Mouse (Mus musculus) lung, embryonic 16.5 days (tissue): ENCODE measurements around the gene Tsks. TPM values are rescaled to one million over a fixed set of nuclear protein-coding genes. Genes with fewer than 3 reads are reported as not detected.

Experiments used
- ATAC-seq: fragments of 200-750 bp; cut with Nextera tagmentation; 2 replicates; pipeline ENCODE4 v1.8.0; 2017; ENCODE audit warnings: low read depth, mild to moderate bottlenecking, moderate library complexity
- H3K27ac ChIP-seq: fragments of 300-500 bp; sonication (generic); 2 replicates; pipeline ENCODE4 v1.5.1; 2014; ENCODE audit warnings: mild to moderate bottlenecking, control low read depth, low read length
- H3K27me3 ChIP-seq: fragments of 300-500 bp; sonication (generic); 2 replicates; pipeline ENCODE4 v1.6.1; 2014; ENCODE audit warnings: low read depth, low read length, mixed read lengths; ENCODE audit not compliant: control insufficient read depth, insufficient read depth
- H3K36me3 ChIP-seq: fragments of 300-500 bp; sonication (generic); 2 replicates; pipeline ENCODE4 v1.6.1; 2014; ENCODE audit warnings: low read length; ENCODE audit not compliant: control insufficient read depth, insufficient read depth
- H3K4me1 ChIP-seq: fragments of 300-500 bp; sonication (generic); replicated peaks from 2 replicates; pipeline ENCODE4 v1.6.1; 2014; ENCODE audit warnings: low read length, mixed read lengths; ENCODE audit not compliant: control insufficient read depth, insufficient read depth
- H3K4me2 ChIP-seq: fragments of 300-500 bp; sonication (generic); 2 replicates; pipeline ENCODE4 v1.6.1; 2014; ENCODE audit warnings: low read depth, low read length, control low read depth
- H3K4me3 ChIP-seq: fragments of 300-500 bp; sonication (generic); 2 replicates; pipeline ENCODE4 v1.5.1; 2014; ENCODE audit warnings: mild to moderate bottlenecking, low read length, control low read depth
- H3K9ac ChIP-seq: fragments of 300-500 bp; sonication (generic); 2 replicates; pipeline ENCODE4 v1.6.1; 2014; ENCODE audit warnings: low read length, control low read depth
- H3K9me3 ChIP-seq: fragments of 300-500 bp; sonication (generic); 2 replicates; pipeline ENCODE4 v1.6.1; 2016; ENCODE audit warnings: low read length; ENCODE audit not compliant: control insufficient read depth
- WGBS: fragments of 180-500 bp; shearing (Covaris S2); extraction: QIAGEN DNeasy Blood & Tissue Kit; methylation state at CpG from one replicate; pipeline ENCODE4 v1.1.7; 2014; 5-methylcytosine and 5-hydroxymethylcytosine counted together
- polyA plus RNA-seq: library from polyadenylated mRNA; unstranded; fragments of >200 nt; fragmentation: Nextera tagmentation; extraction: Ambion mirVana; gene quantifications from 2 replicates; pipeline ENCODE4 v1.2.1, GENCODE M21; 2015

Gene Tsks
- polyA plus RNA-seq, 1 experiment from 2014 or later: 0.15 TPM

DNA sequence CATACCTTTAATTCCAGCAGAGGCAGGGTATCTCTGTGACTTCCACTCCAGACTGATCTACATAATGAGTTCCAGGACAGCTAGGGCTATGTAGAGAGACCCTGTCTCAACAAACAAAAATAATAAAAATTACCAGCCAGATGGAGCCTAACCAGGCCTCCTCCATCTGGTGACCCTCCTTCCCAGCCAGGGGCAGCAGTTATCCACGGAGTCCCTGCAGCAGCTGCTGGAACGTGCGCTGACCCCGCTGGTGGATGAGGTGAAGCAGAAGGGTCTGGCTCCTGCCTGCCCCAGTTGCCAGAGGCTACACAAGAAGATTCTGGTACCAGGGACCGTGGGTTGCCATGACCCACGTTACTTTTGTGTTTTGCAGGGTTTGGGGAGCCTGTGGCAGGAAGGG is 13.3 kb downstream of the Tsks start:
- ATAC-seq: no peak
- H3K4me2 ChIP-seq: no peak overlapping the region
- H3K27ac ChIP-seq: no peak overlapping the region
- H3K9me3 ChIP-seq: no peaks in the 10 kb centered on the region
- H3K4me1 ChIP-seq: peaks cover 11% of the 10 kb centered on the region
- no peak overlapping the region for H3K9ac ChIP-seq
- WGBS: 53% methylated on average over 6 of the region's 6 CpGs
- peaks cover 3% of the 10 kb centered on the region for H3K27me3 ChIP-seq
- no peaks in the 10 kb centered on the region; the same call in 1 of the 2 replicates for H3K36me3 ChIP-seq
- no peak overlapping the region for H3K4me3 ChIP-seq

DNA sequence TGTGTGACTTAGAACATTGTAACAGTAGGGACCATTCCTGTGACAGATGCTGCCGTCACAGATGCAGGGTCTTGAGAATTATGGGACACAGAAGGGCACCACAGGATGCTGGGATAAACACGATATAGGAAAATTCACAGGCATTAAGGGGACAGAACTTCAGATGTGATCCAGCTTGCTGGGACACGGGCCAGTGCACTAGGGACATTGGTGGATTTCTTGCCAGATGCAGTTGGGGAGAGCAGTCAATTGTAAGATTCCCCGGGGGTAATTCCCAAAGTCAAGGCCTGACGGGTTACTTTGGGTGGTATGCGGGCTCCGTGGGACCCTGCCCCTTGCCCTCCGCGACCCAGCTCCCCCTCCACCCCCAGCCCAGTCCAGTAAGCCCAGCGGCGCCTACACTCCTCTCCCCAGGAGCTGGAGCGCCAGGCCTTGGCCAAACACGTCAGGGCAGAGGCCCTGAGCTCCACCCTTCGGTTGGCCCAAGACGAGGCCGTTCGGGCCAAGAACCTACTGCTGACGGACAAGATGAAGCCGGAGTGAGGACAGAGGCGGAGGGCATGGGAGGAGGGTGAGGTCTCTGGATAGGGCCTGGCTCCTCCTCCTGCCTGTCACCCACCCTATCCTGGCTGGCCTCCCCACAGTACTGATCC is 14.3 kb downstream of the Tsks start:
- 61% methylated on average over 20 of the region's 20 CpGs for WGBS
- ATAC-seq: peak; percentile 23
- peak overlapping the region; percentile 49; the same call in 1 of the 2 replicates for H3K27ac ChIP-seq
- H3K4me2 ChIP-seq: no peak overlapping the region
- no peak overlapping the region for H3K4me3 ChIP-seq
- H3K9me3 ChIP-seq: no peaks in the 10 kb centered on the region
- no peaks in the 10 kb centered on the region; the same call in 1 of the 2 replicates for H3K36me3 ChIP-seq
- no peaks in the 10 kb centered on the region for H3K27me3 ChIP-seq
- peak overlapping the region; percentile 20; the same call in 1 of the 2 replicates for H3K9ac ChIP-seq
- peaks cover 5% of the 10 kb centered on the region; the same call in 1 of the 2 replicates for H3K4me1 ChIP-seq

DNA sequence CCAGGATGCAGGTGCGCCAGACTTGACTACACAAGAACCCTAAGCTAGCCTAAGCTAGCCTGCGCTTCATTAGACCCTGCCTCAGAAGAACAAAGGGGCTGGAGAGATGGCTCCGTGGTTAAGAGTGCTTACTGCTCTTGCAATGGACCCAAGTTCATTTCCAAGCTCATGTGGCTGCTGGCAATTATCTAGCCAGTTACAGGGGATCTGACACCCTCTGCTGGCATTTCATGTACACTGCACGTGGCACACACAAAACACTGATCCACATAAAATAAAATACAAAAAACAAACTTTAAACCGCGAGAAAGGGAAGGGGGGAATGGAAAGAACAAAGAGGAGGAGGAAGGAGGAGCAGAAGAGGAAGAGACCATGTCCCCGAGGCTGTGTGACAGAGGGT is 15.2 kb downstream of the Tsks start:
- Histone ChIP-seq H3K4me1 (no peaks in the 10 kb centered on the region), H3K27ac (no peak overlapping the region), H3K9me3 (no peaks in the 10 kb centered on the region), H3K36me3 (no peaks in the 10 kb centered on the region; the same call in 1 of the 2 replicates), H3K27me3 (no peaks in the 10 kb centered on the region), H3K4me3 (no peak overlapping the region), H3K9ac (no peak overlapping the region), H3K4me2 (no peak overlapping the region)
- WGBS: 45% methylated on average over 7 of the region's 7 CpGs
- peak; percentile 31; the same call in 1 of the 2 replicates for ATAC-seq

DNA sequence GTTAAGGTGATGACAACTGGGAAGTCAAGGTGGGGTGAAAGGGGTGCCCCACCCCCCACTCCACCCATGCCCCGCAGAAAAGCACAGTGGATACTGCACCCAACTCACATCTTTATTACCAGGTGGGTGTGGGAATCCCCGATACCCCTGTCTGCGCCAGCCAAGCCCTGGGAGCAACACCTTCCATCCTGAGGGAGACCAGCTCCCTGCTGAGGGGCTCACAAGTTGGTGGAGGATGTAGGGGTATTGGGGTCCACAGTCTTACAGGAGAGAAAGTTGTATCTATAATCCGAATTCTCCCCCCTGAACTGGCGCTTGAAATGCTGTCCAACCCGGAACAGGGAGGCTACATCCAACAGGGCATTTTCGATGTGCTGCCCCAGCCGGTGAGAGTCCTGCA is 16.3 kb downstream of the Tsks start:
- Histone ChIP-seq H3K27ac (no peak overlapping the region), H3K4me3 (no peak overlapping the region), H3K9ac (no peak overlapping the region), H3K36me3 (no peaks in the 10 kb centered on the region; the same call in 1 of the 2 replicates), H3K9me3 (no peaks in the 10 kb centered on the region), H3K4me1 (no peaks in the 10 kb centered on the region), H3K27me3 (no peaks in the 10 kb centered on the region), H3K4me2 (no peak overlapping the region)
- ATAC-seq: no peak
- 79% methylated on average over 8 of the region's 8 CpGs for WGBS

DNA sequence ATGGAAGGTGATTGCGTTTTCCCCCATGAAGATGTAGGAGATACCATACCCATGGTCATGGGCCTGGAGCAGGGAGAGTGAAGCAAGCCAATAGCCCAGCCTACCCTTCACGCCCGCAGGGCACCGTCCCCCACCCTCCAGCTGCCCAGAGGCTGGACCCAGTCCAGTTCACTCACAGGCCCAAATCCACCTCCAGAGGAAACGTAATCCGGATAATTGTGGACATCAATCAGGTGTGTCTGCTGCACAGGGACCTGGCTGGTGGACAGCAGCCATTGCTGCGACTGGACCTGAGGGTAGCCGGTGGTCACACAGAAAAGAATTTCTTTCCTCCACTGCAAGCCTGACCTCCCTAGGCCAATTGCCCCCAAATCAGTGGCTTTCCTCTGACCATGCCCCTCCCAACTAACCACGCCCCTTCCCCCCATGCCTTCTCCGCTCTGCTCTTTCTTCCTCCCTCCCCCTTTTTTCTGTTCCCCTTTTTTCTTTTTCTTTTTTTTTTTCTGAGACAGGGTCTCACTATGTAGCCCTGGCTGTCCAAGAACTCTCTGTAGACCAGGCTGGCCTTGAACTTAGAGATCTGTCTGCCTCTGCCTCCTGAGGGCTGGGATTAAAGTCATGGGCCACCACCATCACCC is 17.0 kb downstream of the Tsks start:
- 82% methylated on average over 10 of the region's 10 CpGs for WGBS

DNA sequence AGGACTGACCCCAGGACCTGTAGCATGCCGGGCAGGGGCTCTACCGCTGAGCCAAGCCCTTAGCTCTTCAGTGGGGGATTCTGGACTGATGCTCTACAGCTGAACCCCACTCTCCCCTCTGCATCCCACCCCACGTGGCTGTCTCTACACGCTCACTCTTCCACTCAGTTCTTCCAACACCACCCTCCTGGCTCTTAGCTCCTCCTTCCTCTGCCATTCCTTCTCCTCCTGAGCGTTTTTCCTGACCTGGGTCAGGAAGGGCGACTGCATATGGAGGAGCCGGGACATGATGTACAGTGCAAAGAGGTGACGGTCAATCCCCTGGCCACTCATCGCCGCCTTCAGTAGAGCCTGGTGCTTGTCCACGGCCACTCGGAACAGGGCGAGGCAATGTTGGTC is 17.5 kb downstream of the Tsks start:
- no peaks in the 10 kb centered on the region for H3K27me3 ChIP-seq
- H3K9me3 ChIP-seq: no peaks in the 10 kb centered on the region
- WGBS: 83% methylated on average over 13 of the region's 13 CpGs
- H3K4me3 ChIP-seq: no peak overlapping the region
- H3K27ac ChIP-seq: no peak overlapping the region
- no peak overlapping the region for H3K9ac ChIP-seq
- no peak for ATAC-seq
- no peaks in the 10 kb centered on the region for H3K4me1 ChIP-seq
- no peak overlapping the region for H3K4me2 ChIP-seq
- no peaks in the 10 kb centered on the region; the same call in 1 of the 2 replicates for H3K36me3 ChIP-seq

More for the DNA sequence above, 17.0 kb downstream of the Tsks start:
- Histone ChIP-seq H3K27me3 (no peaks in the 10 kb centered on the region), H3K4me1 (no peaks in the 10 kb centered on the region), H3K27ac (no peak overlapping the region), H3K4me3 (no peak overlapping the region), H3K36me3 (no peaks in the 10 kb centered on the region; the same call in 1 of the 2 replicates), H3K4me2 (no peak overlapping the region), H3K9ac (no peak overlapping the region), H3K9me3 (no peaks in the 10 kb centered on the region)
- no peak for ATAC-seq

DNA sequence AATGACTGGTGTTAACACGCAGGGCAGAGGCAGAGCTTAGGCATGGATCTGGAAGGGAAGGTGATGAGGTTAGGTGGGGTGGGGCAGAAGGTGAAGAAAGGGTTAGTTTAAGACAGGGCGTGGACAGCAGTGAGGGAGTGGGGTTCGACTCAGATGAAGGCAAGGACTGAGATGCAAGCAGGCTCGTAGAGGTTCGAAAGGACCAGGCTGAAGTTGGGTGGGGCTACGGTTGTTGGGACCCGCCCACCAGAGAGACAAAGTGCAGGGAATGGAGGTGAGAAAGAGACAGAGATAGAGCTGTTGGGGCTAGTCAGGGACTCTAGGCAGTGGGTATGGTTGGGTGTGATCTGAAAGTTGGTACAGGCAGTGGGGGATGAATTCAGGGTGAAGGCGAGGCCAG is 19.3 kb downstream of the Tsks start:
- H3K36me3 ChIP-seq: no peaks in the 10 kb centered on the region; the same call in 1 of the 2 replicates
- no peak for ATAC-seq
- H3K9ac ChIP-seq: no peak overlapping the region
- no peak overlapping the region for H3K4me3 ChIP-seq
- H3K9me3 ChIP-seq: no peaks in the 10 kb centered on the region
- no peaks in the 10 kb centered on the region for H3K27me3 ChIP-seq
- 62% methylated on average over 8 of the region's 8 CpGs for WGBS
- H3K4me2 ChIP-seq: no peak overlapping the region
- no peak overlapping the region for H3K27ac ChIP-seq
- H3K4me1 ChIP-seq: no peaks in the 10 kb centered on the region

DNA sequence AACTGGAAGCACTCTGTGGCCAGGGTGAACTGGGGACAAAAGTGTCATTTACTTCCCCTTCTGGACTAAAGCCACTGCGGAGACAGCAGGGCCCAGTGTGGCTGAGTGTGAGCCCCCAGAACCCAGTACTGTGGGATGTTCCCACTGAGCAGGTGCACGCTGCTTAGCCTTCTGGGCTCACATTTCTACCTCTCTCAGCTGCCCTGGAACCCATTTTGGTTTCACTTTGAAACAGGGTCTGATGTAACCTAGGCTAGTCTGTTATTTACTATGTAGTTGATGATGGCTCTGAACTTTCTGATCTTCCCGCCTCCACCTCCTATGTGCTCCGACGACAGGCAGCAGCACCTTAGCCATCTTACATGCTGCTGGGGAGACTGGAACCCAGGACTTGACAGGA is 19.8 kb downstream of the Tsks start:
- Histone ChIP-seq H3K9ac (no peak overlapping the region), H3K27me3 (no peaks in the 10 kb centered on the region), H3K4me3 (no peak overlapping the region), H3K9me3 (no peaks in the 10 kb centered on the region), H3K4me1 (no peaks in the 10 kb centered on the region), H3K27ac (no peak overlapping the region), H3K4me2 (no peak overlapping the region), H3K36me3 (no peaks in the 10 kb centered on the region; the same call in 1 of the 2 replicates)
- 88% methylated on average over 5 of the region's 5 CpGs for WGBS
- no peak for ATAC-seq

DNA sequence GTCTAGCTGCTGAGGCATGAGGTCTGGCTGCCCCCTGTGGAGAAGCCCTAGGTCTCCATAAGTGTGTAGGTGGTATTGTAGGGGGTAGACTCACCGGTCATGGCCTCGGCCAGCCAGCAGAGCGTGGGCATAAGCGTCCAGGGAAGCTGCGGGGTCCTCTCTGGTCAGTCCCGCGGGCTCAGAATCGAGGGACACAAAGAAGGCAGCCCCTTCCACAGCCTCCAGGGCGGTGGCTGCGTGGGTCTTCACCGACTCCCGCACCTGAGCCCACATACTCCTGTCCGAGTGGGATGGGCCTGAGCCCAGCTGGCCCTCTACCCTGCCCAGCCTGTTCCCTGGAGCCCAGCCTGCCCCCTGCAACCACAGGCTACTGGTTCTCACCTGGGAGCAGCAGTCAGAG is 22.0 kb downstream of the Tsks start:
- H3K36me3 ChIP-seq: no peaks in the 10 kb centered on the region; the same call in 1 of the 2 replicates
- H3K27me3 ChIP-seq: no peaks in the 10 kb centered on the region
- WGBS: 96% methylated on average over 13 of the region's 13 CpGs

More for the DNA sequence above, 22.0 kb downstream of the Tsks start:
- no peak for ATAC-seq
- Histone ChIP-seq H3K4me2 (no peak overlapping the region), H3K9ac (no peak overlapping the region), H3K9me3 (no peaks in the 10 kb centered on the region), H3K4me1 (0 out of 2 replicates have a peak, but pooled peaks cover 5% of the 10 kb centered on the region), H3K4me3 (no peak overlapping the region), H3K27ac (no peak overlapping the region)
